Mouse (Mus musculus): Measurements from ENCODE around the gene Lemd2. TPM values are rescaled to one million over a fixed set of nuclear protein-coding genes. Genes with fewer than 3 reads are reported as not detected.
A peak's percentile ranks its signal among the peaks of the same experiment; 100 is the strongest.

Lemd2 gene
- polyA plus RNA-seq, 1 experiment from 2014 or later = 20.8 TPM

- no peaks in the 10 kb centered on the region for H3K9me3 ChIP-seq (replicated peaks; ENCODE audit: control insufficient read depth, low read length, poor library complexity, severe bottlenecking)
- no peaks in the 10 kb centered on the region for H3K27me3 ChIP-seq (ENCODE audit: control insufficient read depth, insufficient read depth, low read depth, low read length)
- peaks cover 9% of the 10 kb centered on the region; the same call in 1 of the 2 replicates for H3K4me1 ChIP-seq (ENCODE audit: control insufficient read depth, insufficient read depth, low read length)
- 19% methylated on average over 12 of the region's 14 CpGs for WGBS
- no peaks in the 10 kb centered on the region for H3K36me3 ChIP-seq (ENCODE audit: control insufficient read depth, insufficient read depth, low read length)
- peak; percentile 48; the same call in 1 of the 2 replicates for ATAC-seq
- no peak overlapping the region for H3K4me2 ChIP-seq (ENCODE audit: low read length)
- H3K4me3 ChIP-seq (ENCODE audit: low read depth, low read length) = no peak overlapping the region
- H3K27ac ChIP-seq (ENCODE audit: low read length) = no peak overlapping the region
- peak overlapping the region; percentile 34; the same call in 1 of the 2 replicates for H3K9ac ChIP-seq (ENCODE audit: low read depth, low read length)
Measured at GRCm38 (mm10) chr17:27175196-27175874, 28.9 kb downstream of the Lemd2 start.

- no peak overlapping the region for H3K9ac ChIP-seq (ENCODE audit: low read depth, low read length)
- H3K36me3 ChIP-seq (ENCODE audit: control insufficient read depth, insufficient read depth, low read length) = no peaks in the 10 kb centered on the region
- H3K4me2 ChIP-seq (ENCODE audit: low read length) = no peak overlapping the region
- no peaks in the 10 kb centered on the region for H3K27me3 ChIP-seq (ENCODE audit: control insufficient read depth, insufficient read depth, low read depth, low read length)
- peaks cover 9% of the 10 kb centered on the region; the same call in 1 of the 2 replicates for H3K4me1 ChIP-seq (ENCODE audit: control insufficient read depth, insufficient read depth, low read length)
- WGBS = 72% methylated on average over 3 of the region's 3 CpGs
- no peak overlapping the region for H3K27ac ChIP-seq (ENCODE audit: low read length)
- H3K9me3 ChIP-seq (replicated peaks; ENCODE audit: control insufficient read depth, low read length, poor library complexity, severe bottlenecking) = no peaks in the 10 kb centered on the region
- H3K4me3 ChIP-seq (ENCODE audit: low read depth, low read length) = no peak overlapping the region
- ATAC-seq = no peak
Measured at GRCm38 (mm10) chr17:27173715-27174114, 30.6 kb downstream of the Lemd2 start.

DNA sequence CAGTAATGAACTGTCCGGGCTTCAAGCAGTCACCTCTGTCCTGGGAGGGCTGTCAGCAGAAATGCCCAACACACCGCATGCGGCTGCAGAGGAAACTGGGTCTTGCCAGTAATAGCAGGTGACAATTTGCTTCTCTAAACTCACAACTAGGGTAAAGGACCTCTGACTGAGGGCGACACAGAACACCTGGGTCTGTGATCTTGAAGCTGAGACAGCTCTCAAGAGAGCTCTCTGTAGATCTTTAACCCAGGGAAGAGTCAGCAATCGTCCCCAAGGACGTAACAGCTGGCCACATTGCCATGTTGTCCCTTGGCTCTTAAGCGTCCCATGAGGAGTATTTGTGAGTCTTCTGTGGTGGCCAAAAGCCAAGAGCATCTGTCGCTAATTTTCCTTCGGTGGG, 31.8 kb downstream of the Lemd2 start:
- Histone ChIP-seq H3K9me3 (replicated peaks; ENCODE audit: control insufficient read depth, low read length, poor library complexity, severe bottlenecking) (no peaks in the 10 kb centered on the region), H3K4me1 (ENCODE audit: control insufficient read depth, insufficient read depth, low read length) (peaks cover 9% of the 10 kb centered on the region; the same call in 1 of the 2 replicates), H3K4me2 (ENCODE audit: low read length) (no peak overlapping the region), H3K27me3 (ENCODE audit: control insufficient read depth, insufficient read depth, low read depth, low read length) (no peaks in the 10 kb centered on the region), H3K4me3 (ENCODE audit: low read depth, low read length) (no peak overlapping the region), H3K9ac (ENCODE audit: low read depth, low read length) (no peak overlapping the region), H3K36me3 (ENCODE audit: control insufficient read depth, insufficient read depth, low read length) (no peaks in the 10 kb centered on the region), H3K27ac (ENCODE audit: low read length) (no peak overlapping the region)
- WGBS = 86% methylated on average over 9 of the region's 9 CpGs
- ATAC-seq = no peak

DNA sequence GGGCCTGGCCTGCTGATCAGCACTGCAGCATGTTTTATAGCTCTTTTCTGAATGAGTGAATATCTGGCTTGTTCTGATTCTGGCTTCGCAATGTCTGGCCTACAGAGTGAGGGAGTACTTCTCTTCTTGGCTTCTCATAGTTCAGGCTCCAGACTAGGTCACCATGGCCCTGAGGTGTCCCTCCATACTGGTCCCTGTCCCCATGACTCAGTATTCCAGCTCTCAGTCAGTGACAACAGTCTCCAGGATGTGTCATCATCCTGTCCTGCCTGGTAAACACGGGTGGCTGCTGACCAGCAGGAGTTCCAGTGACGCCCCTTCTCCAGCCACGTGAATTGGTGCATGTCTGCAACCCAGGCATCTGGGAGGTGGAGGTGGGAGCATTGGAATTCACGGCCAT, 33.1 kb downstream of the Lemd2 start:
- Histone ChIP-seq H3K4me3 (ENCODE audit: low read depth, low read length) (no peak overlapping the region), H3K36me3 (ENCODE audit: control insufficient read depth, insufficient read depth, low read length) (no peaks in the 10 kb centered on the region), H3K27me3 (ENCODE audit: control insufficient read depth, insufficient read depth, low read depth, low read length) (no peaks in the 10 kb centered on the region), H3K9ac (ENCODE audit: low read depth, low read length) (no peak overlapping the region), H3K4me2 (ENCODE audit: low read length) (no peak overlapping the region), H3K27ac (ENCODE audit: low read length) (no peak overlapping the region), H3K4me1 (ENCODE audit: control insufficient read depth, insufficient read depth, low read length) (peaks cover 9% of the 10 kb centered on the region; the same call in 1 of the 2 replicates), H3K9me3 (replicated peaks; ENCODE audit: control insufficient read depth, low read length, poor library complexity, severe bottlenecking) (no peaks in the 10 kb centered on the region)
- 81% methylated on average over 5 of the region's 5 CpGs for WGBS
- no peak for ATAC-seq

DNA sequence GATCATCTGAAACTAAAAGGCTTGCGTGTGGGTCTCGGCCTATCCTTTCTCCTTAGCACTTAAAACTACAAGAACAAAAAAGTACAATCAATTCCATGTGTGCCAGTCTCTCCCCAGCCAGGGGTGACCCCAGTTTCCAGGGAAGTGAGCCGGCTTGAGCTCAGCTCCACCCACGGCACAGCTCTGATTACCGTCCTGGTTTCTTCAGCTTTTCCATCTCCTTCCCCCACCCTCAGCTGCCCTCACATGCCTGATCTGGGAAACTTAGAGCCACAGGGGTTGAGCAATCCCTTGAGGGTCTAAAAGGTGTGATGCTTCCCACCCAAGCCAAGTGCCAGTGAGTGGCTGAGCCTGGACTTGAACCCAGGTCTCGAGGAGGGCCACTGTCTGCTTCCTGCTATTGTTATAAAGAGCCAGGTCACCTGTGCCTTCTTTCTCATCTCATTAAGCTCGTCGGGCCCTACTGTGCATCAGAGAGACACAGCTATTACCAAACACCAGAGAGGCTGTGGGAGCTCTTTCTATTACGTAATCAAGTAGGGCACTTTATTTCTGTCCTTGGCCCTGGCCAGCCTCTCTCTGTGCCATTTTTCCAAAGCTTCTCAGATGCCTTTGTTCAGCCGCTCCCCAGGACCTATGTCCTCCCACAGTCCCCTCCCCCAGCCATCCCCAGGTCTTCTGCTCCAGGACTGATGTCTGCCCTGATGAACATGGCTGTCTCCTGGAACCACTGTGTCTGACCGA, 34.1 kb downstream of the Lemd2 start:
- no peak overlapping the region for H3K9ac ChIP-seq (ENCODE audit: low read depth, low read length)

DNA sequence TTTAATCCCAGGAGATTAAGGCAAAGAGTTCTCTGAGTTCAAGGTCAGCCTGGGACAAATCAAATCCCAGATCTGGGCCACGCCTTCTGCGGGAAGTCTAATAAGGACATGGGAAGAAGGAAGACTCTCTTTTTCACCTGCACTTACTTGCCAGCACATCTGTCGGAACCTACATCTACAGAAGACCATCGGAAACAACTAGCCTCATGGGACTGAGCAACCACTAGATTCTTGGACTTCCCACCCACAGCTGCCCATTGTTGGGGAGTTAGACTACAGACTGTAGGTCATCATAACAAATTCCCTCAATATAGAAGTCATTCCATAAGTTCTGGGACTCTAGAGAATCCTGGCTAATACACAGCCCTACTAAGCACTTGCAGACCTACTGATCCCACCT, 35.7 kb downstream of the Lemd2 start:
- Histone ChIP-seq H3K4me3 (ENCODE audit: low read depth, low read length) (no peak overlapping the region), H3K36me3 (ENCODE audit: control insufficient read depth, insufficient read depth, low read length) (no peaks in the 10 kb centered on the region)
- 95% methylated on average over 4 of the region's 4 CpGs for WGBS

More for the DNA sequence above, 34.1 kb downstream of the Lemd2 start:
- H3K9me3 ChIP-seq (replicated peaks; ENCODE audit: control insufficient read depth, low read length, poor library complexity, severe bottlenecking) = no peaks in the 10 kb centered on the region
- 70% methylated on average over 11 of the region's 11 CpGs for WGBS
- ATAC-seq = no peak
- peaks cover under 1% of the 10 kb centered on the region; the same call in 1 of the 2 replicates for H3K4me1 ChIP-seq (ENCODE audit: control insufficient read depth, insufficient read depth, low read length)
- no peak overlapping the region for H3K4me3 ChIP-seq (ENCODE audit: low read depth, low read length)
- H3K27ac ChIP-seq (ENCODE audit: low read length) = no peak overlapping the region
- no peak overlapping the region for H3K4me2 ChIP-seq (ENCODE audit: low read length)
- no peaks in the 10 kb centered on the region for H3K36me3 ChIP-seq (ENCODE audit: control insufficient read depth, insufficient read depth, low read length)
- no peaks in the 10 kb centered on the region for H3K27me3 ChIP-seq (ENCODE audit: control insufficient read depth, insufficient read depth, low read depth, low read length)

DNA sequence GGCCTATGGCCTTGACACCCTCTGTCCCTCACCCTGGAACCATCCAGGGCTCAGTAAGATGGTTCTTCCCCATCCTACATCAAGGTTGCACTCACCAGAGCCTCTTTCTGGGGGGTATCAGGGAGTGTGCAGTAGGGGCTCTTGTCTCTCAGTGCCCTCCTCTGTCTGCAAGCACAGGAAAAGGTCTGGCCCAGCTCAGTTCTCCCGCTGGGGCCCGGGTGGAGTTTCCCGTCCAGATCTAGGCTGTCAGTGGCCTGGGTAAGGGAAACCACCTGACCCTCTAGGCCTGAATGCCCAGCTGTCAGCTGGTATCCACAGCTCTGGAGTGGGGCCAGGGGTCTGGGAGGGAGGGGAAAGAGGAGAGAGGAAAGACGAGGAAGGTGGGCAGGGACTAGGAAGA, 36.7 kb downstream of the Lemd2 start, which contains the start of gene Ip6k3:
Ip6k3 (minus strand) TSS at position 251 of the 400 bp plus-strand sequence.
- 66% methylated on average over 4 of the region's 4 CpGs for WGBS
- no peaks in the 10 kb centered on the region for H3K9me3 ChIP-seq (replicated peaks; ENCODE audit: control insufficient read depth, low read length, poor library complexity, severe bottlenecking)
- H3K4me2 ChIP-seq (ENCODE audit: low read length) = no peak within 1 kb of the TSS
- no peak within 1 kb of the TSS for H3K27ac ChIP-seq (ENCODE audit: low read length)
- ATAC-seq = no peak
- H3K4me3 ChIP-seq (ENCODE audit: low read depth, low read length) = no peak within 1 kb of the TSS
- H3K9ac ChIP-seq (ENCODE audit: low read depth, low read length) = no peak within 1 kb of the TSS
- no peaks in the 10 kb centered on the region for H3K36me3 ChIP-seq (ENCODE audit: control insufficient read depth, insufficient read depth, low read length)
- H3K27me3 ChIP-seq (ENCODE audit: control insufficient read depth, insufficient read depth, low read depth, low read length) = no peaks in the 10 kb centered on the region
- no peaks in the 10 kb centered on the region for H3K4me1 ChIP-seq (ENCODE audit: control insufficient read depth, insufficient read depth, low read length)

More for the DNA sequence above, 35.7 kb downstream of the Lemd2 start:
- no peaks in the 10 kb centered on the region for H3K4me1 ChIP-seq (ENCODE audit: control insufficient read depth, insufficient read depth, low read length)
- no peak overlapping the region for H3K4me2 ChIP-seq (ENCODE audit: low read length)
- H3K9ac ChIP-seq (ENCODE audit: low read depth, low read length) = no peak overlapping the region
- no peak for ATAC-seq
- no peaks in the 10 kb centered on the region for H3K9me3 ChIP-seq (replicated peaks; ENCODE audit: control insufficient read depth, low read length, poor library complexity, severe bottlenecking)
- no peak overlapping the region for H3K27ac ChIP-seq (ENCODE audit: low read length)
- no peaks in the 10 kb centered on the region for H3K27me3 ChIP-seq (ENCODE audit: control insufficient read depth, insufficient read depth, low read depth, low read length)

GRCm38 (mm10) chr17:27166901-27167300, 37.4 kb downstream of the Lemd2 start:
- WGBS = 75% methylated on average over 6 of the region's 6 CpGs
- ATAC-seq = no peak
- Histone ChIP-seq H3K27me3 (ENCODE audit: control insufficient read depth, insufficient read depth, low read depth, low read length) (no peaks in the 10 kb centered on the region), H3K4me1 (ENCODE audit: control insufficient read depth, insufficient read depth, low read length) (no peaks in the 10 kb centered on the region), H3K9me3 (replicated peaks; ENCODE audit: control insufficient read depth, low read length, poor library complexity, severe bottlenecking) (no peaks in the 10 kb centered on the region), H3K4me3 (ENCODE audit: low read depth, low read length) (no peak overlapping the region), H3K4me2 (ENCODE audit: low read length) (no peak overlapping the region), H3K27ac (ENCODE audit: low read length) (no peak overlapping the region), H3K36me3 (ENCODE audit: control insufficient read depth, insufficient read depth, low read length) (no peaks in the 10 kb centered on the region), H3K9ac (ENCODE audit: low read depth, low read length) (no peak overlapping the region)

Data from midbrain, embryonic 16.5 days (tissue).